Mouse (Mus musculus) cerebellum, adult 2 months (tissue): ENCODE data around the gene Ugt1a9. TPM values are rescaled to one million over a fixed set of nuclear protein-coding genes. Genes with fewer than 3 reads are reported as not detected.
"Not testable (repeated sequence)": the region's sequence is repeated elsewhere in the genome, so short reads cannot be mapped to it uniquely, and the experiment has no call there.

Experiments used
- DNase-seq, 2 experiments: peaks; one replicate each; pipeline ENCODE4 v3.0.0; 2021
- H3K27ac ChIP-seq: fragments of 200-500 bp; 2 replicates; pipeline ENCODE4 v1.5.1; 2012; ENCODE audit warnings: low read length, control low read depth, inconsistent platforms; ENCODE audit not compliant: insufficient read depth
- H3K27me3 ChIP-seq: fragments of 200-500 bp; 2 replicates; pipeline ENCODE4 v1.6.1; 2012; ENCODE audit warnings: inconsistent platforms, mild to moderate bottlenecking, low read length, moderate library complexity; ENCODE audit not compliant: control insufficient read depth, insufficient read depth
- H3K4me1 ChIP-seq: fragments of 200-500 bp; 2 replicates; pipeline ENCODE4 v1.6.1; 2011; ENCODE audit warnings: low read length; ENCODE audit not compliant: control insufficient read depth, insufficient read depth
- H3K4me3 ChIP-seq: fragments of 200-500 bp; replicated peaks from 2 replicates; pipeline ENCODE3; 2011; ENCODE audit warnings: mild to moderate bottlenecking, low read depth, low read length, control low read depth; ENCODE audit not compliant: insufficient read depth
- CTCF ChIP-seq: fragments of 200-500 bp; IDR thresholded peaks from 2 replicates; pipeline ENCODE4 v1.5.1; 2011; ENCODE audit warnings: low read depth, mild to moderate bottlenecking, control low read depth, low read length, moderate library complexity, borderline replicate concordance; ENCODE audit not compliant: insufficient read depth
- POLR2A ChIP-seq: fragments of 200-500 bp; IDR thresholded peaks from 2 replicates; pipeline ENCODE4 v1.6.1; 2011; ENCODE audit warnings: low read length, control low read depth, borderline replicate concordance; ENCODE audit not compliant: insufficient read depth
- WGBS: fragments of 180-500 bp; shearing (Covaris S2); methylation state at CpG from one replicate; pipeline ENCODE4 v1.1.7; 2018; 5-methylcytosine and 5-hydroxymethylcytosine counted together
- polyA plus RNA-seq: library from polyadenylated mRNA; depleted of rRNA; stranded (reverse); fragments of >200 nt; gene quantifications from 2 replicates; pipeline ENCODE4 v1.2.3, GENCODE M21; 2012

Ugt1a9 gene
- polyA plus RNA-seq, 1 experiment, result not detected

GRCm38 (mm10) chr1:88218051-88218450 is 147.5 kb downstream of the Ugt1a9 start:
- no peaks in the 10 kb centered on the region for H3K27me3 ChIP-seq
- no peak for DNase-seq
- no peak overlapping the region for H3K27ac ChIP-seq
- H3K4me3 ChIP-seq, result no peak overlapping the region
- TF ChIP-seq CTCF, result no peak
- no peak for TF ChIP-seq POLR2A
- WGBS, result 75% methylated on average over 9 of the region's 9 CpGs
- no peaks in the 10 kb centered on the region for H3K4me1 ChIP-seq

GRCm38 (mm10) chr1:88218591-88218990 is 148.0 kb downstream of the Ugt1a9 start:
- Histone ChIP-seq H3K4me1 (no peaks in the 10 kb centered on the region), H3K4me3 (no peak overlapping the region), H3K27ac (no peak overlapping the region), H3K27me3 (no peaks in the 10 kb centered on the region)
- WGBS, result 43% methylated on average over 4 of the region's 4 CpGs
- no peak for DNase-seq
- TF ChIP-seq CTCF (no peak), POLR2A (no peak)

GRCm38 (mm10) chr1:88219054-88219453 is 148.5 kb downstream of the Ugt1a9 start:
- TF ChIP-seq CTCF (no peak), POLR2A (no peak)
- H3K27me3 ChIP-seq, result no peaks in the 10 kb centered on the region
- H3K27ac ChIP-seq, result no peak overlapping the region
- H3K4me3 ChIP-seq, result no peak overlapping the region
- 26% methylated on average over 1 of the region's 1 CpGs for WGBS
- no peak for DNase-seq
- no peaks in the 10 kb centered on the region for H3K4me1 ChIP-seq

GRCm38 (mm10) chr1:88220336-88220735 is 149.7 kb downstream of the Ugt1a9 start:
- no peak for DNase-seq

GRCm38 (mm10) chr1:88222216-88222615 is 151.6 kb downstream of the Ugt1a9 start:
- Histone ChIP-seq H3K27me3 (no peaks in the 10 kb centered on the region), H3K27ac (no peak overlapping the region), H3K4me3 (no peak overlapping the region), H3K4me1 (no peaks in the 10 kb centered on the region)
- TF ChIP-seq POLR2A (no peak), CTCF (no peak)
- DNase-seq, result no peak
- 41% methylated on average over 2 of the region's 2 CpGs for WGBS

More at GRCm38 (mm10) chr1:88220336-88220735, 149.7 kb downstream of the Ugt1a9 start:
- Histone ChIP-seq H3K4me3 (no peak overlapping the region), H3K27ac (no peak overlapping the region), H3K27me3 (no peaks in the 10 kb centered on the region), H3K4me1 (no peaks in the 10 kb centered on the region)
- TF ChIP-seq POLR2A, result no peak
- no peak for TF ChIP-seq CTCF

GRCm38 (mm10) chr1:88223011-88223515 is 152.5 kb downstream of the Ugt1a9 start:
- not testable (repeated sequence) for DNase-seq, H3K4me1 ChIP-seq, H3K27me3 ChIP-seq, H3K4me3 ChIP-seq, H3K27ac ChIP-seq

- Histone ChIP-seq H3K27me3 (no peaks in the 10 kb centered on the region), H3K4me3 (no peak overlapping the region), H3K4me1 (no peaks in the 10 kb centered on the region), H3K27ac (no peak overlapping the region)
- DNase-seq, result no peak
- TF ChIP-seq CTCF (no peak), POLR2A (no peak)
- WGBS, result 25% methylated on average over 1 of the region's 1 CpGs
These were observed 153.0 kb downstream of the Ugt1a9 start for GRCm38 (mm10) chr1:88223591-88223990.

- TF ChIP-seq CTCF (no peak), POLR2A (no peak)
- no peaks in the 10 kb centered on the region for H3K4me1 ChIP-seq
- WGBS, result 61% methylated on average over 2 of the region's 2 CpGs
- no peak for DNase-seq
- H3K27ac ChIP-seq, result no peak overlapping the region
- H3K27me3 ChIP-seq, result no peaks in the 10 kb centered on the region
- no peak overlapping the region for H3K4me3 ChIP-seq
These were observed 153.6 kb downstream of the Ugt1a9 start for GRCm38 (mm10) chr1:88224029-88224776.

GRCm38 (mm10) chr1:88225301-88225700 is 154.7 kb downstream of the Ugt1a9 start:
- not testable (repeated sequence) for H3K27ac ChIP-seq, H3K27me3 ChIP-seq, H3K4me1 ChIP-seq, DNase-seq, H3K4me3 ChIP-seq
- 34% methylated on average over 2 of the region's 2 CpGs for WGBS
